Mouse (Mus musculus) C2C12 (cell line): ENCODE measurements around the gene Dppa5a.

Experiments used
- CEBPB ChIP-seq: IDR thresholded peaks from one replicate; pipeline ENCODE4 v1.6.1; 2011; ENCODE audit warnings: low read depth, mild to moderate bottlenecking, control low read depth, moderate library complexity
- CTCF ChIP-seq: IDR thresholded peaks from one replicate; pipeline ENCODE4 v1.5.1; 2011; ENCODE audit not compliant: control insufficient read depth, insufficient read depth, insufficient read length
- FOSL1 ChIP-seq: IDR thresholded peaks from one replicate; pipeline ENCODE4 v1.8.0; 2011; ENCODE audit warnings: mild to moderate bottlenecking, low read length; ENCODE audit not compliant: poor library complexity, insufficient read depth, severe bottlenecking
- MAX ChIP-seq: IDR thresholded peaks from one replicate; pipeline ENCODE4 v1.6.1; 2011; ENCODE audit warnings: mild to moderate bottlenecking, control low read depth
- MYOD1 ChIP-seq: IDR thresholded peaks from one replicate; pipeline ENCODE4 v1.6.1; 2011; ENCODE audit warnings: low read depth; ENCODE audit not compliant: control insufficient read depth, insufficient read length
- MYOG ChIP-seq: IDR thresholded peaks from one replicate; pipeline ENCODE4 v1.6.1; 2011; ENCODE audit not compliant: control insufficient read depth, insufficient read length; ENCODE audit errors: extremely low read depth
- USF1 ChIP-seq: IDR thresholded peaks from one replicate; pipeline ENCODE4 v1.6.1; 2011; ENCODE audit warnings: low read depth, mild to moderate bottlenecking, control low read depth, moderate library complexity

- no peak for TF ChIP-seq CTCF
- no peak for TF ChIP-seq USF1
- no peak for TF ChIP-seq MYOG
- no peak for TF ChIP-seq CEBPB
- TF ChIP-seq MAX, result no peak
- no peak for TF ChIP-seq FOSL1
- no peak for TF ChIP-seq MYOD1
These were observed 26.6 kb upstream of the Dppa5a start for GRCm38 (mm10) chr9:78394602-78395001.
